Mouse (Mus musculus) embryonic fibroblast, embryonic 13.5 days (primary cell): Measurements from ENCODE around the gene Gp9. TPM values are rescaled to one million over a fixed set of nuclear protein-coding genes. Genes with fewer than 3 reads are reported as not detected.

Source experiments
- H3K27ac ChIP-seq: 2 replicates; pipeline ENCODE4 v1.5.1; 2012; ENCODE audit warnings: low read length, control low read depth, inconsistent platforms; ENCODE audit not compliant: insufficient read depth
- H3K4me1 ChIP-seq: 2 replicates; pipeline ENCODE4 v1.6.1; 2011; ENCODE audit warnings: low read length; ENCODE audit not compliant: control insufficient read depth, insufficient read depth
- H3K4me3 ChIP-seq: 2 replicates; pipeline ENCODE4 v1.5.1; 2011; ENCODE audit warnings: mild to moderate bottlenecking, control low read depth, low read length; ENCODE audit not compliant: insufficient read depth
- CTCF ChIP-seq: IDR thresholded peaks from 2 replicates; pipeline ENCODE4 v1.5.1; 2011; ENCODE audit warnings: mild to moderate bottlenecking, control low read depth, low read length, moderate library complexity, borderline replicate concordance; ENCODE audit not compliant: insufficient read depth
- POLR2A ChIP-seq: IDR thresholded peaks from 2 replicates; pipeline ENCODE4 v1.6.1; 2011; ENCODE audit warnings: low read depth, mild to moderate bottlenecking, control low read depth, low read length, moderate library complexity
- polyA plus RNA-seq: library from polyadenylated mRNA; stranded (reverse); fragments of >200 nt; gene quantifications from 2 replicates; pipeline ENCODE4 v1.2.4, GENCODE M21; 2011; ENCODE audit warnings: low read depth; ENCODE audit not compliant: missing spikeins, insufficient read length

Gp9 gene
- polyA plus RNA-seq, 1 experiment = not detected

DNA sequence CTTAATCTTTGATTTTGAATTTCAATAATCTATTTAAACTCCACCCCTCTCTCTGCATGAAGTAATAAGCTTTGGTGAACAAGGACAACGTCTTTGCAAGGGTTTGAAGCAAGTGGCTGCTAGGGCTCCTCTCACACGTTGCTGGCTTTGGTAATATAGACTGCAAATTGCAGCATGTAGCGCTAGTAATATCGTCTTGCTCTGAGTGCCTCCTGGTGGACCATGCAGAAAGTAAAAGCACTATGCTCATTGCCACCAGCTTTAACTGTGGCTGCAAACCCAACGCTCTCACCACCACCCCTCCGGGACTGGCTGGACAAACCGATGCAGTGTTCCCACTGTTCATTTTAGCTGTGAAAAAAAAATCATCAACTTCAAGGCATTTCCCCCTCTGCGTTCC, 7.2 kb upstream of the Gp9 start:
- no peak for TF ChIP-seq POLR2A
- TF ChIP-seq CTCF = no peak
- H3K4me1 ChIP-seq = no peaks in the 10 kb centered on the region
- no peak overlapping the region for H3K27ac ChIP-seq
- no peak overlapping the region for H3K4me3 ChIP-seq

DNA sequence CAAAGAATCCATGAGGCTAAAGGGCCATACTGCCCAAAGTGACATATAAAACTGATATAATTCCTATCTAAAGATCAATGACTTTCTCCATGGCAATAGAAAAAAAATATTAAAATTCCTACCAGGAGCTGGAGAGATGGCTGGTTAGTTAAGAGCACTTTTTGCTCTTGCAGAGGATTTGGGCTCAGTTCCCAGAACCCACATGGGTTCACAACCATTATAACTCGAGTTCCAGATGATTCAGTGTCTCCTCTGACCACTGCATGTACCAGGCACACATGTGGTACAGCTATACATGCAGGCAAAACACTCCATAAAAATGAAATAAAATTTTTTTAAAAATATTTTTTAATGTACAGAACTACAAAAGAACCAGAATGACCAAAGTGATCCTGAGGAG, 3.4 kb upstream of the Gp9 start:
- Histone ChIP-seq H3K27ac (no peak overlapping the region), H3K4me3 (no peak overlapping the region), H3K4me1 (no peaks in the 10 kb centered on the region)
- TF ChIP-seq POLR2A (no peak), CTCF (no peak)

DNA sequence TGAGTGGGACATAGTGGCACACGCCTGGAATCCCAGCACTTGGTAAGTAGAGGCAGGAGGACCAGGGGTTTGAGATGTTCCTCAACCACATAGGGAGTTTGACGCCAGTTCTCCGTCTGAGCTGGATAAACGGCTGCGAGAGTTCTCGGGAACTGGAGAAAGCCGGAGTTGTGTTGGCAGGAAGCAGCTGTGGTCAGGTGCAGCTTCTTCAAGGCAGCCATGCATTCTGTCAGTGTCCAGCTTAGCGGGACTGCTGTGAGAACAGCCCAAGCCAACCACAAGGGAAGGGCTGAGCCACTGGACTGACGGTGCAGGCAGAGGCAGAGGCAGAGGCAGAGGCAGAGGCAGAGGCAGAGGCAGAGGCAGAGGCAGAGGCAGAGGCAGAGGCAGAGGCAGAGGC, 3.0 kb upstream of the Gp9 start:
- Histone ChIP-seq H3K27ac (no peak overlapping the region), H3K4me3 (no peak overlapping the region), H3K4me1 (no peaks in the 10 kb centered on the region)
- TF ChIP-seq CTCF = no peak
- TF ChIP-seq POLR2A = no peak

DNA sequence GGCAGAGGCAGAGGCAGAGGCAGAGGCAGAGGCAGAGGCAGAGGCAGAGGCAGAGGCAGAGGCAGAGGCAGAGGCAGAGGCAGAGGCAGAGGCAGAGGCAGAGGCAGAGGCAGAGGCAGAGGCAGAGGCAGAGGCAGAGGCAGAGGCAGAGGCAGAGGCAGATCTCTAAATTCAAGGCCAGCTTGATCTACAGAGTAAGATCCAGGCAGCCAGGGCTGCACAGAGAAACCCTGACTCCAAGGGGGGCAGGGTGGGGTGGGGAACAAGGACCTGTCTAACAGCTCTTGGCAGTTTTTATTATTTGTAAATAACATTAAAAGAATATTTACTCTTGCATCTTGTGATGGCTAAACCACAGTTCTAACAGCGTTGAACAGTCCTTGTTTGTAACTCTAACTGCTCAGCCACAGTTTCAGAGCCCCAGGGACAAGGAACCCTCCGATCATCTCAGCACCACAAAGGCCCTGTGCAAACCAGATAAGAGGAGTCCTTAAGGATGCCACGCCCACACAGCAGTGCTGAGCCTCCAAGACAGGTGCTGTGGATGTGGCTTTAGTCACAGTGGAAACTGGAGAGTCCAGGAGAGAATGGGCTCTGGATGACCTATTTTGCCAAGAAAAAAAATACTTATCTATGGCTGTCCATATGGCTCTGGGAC, 2.2 kb upstream of the Gp9 start:
- TF ChIP-seq CTCF (no peak), POLR2A (no peak)
- Histone ChIP-seq H3K4me3 (no peak overlapping the region), H3K27ac (no peak overlapping the region), H3K4me1 (no peaks in the 10 kb centered on the region)

DNA sequence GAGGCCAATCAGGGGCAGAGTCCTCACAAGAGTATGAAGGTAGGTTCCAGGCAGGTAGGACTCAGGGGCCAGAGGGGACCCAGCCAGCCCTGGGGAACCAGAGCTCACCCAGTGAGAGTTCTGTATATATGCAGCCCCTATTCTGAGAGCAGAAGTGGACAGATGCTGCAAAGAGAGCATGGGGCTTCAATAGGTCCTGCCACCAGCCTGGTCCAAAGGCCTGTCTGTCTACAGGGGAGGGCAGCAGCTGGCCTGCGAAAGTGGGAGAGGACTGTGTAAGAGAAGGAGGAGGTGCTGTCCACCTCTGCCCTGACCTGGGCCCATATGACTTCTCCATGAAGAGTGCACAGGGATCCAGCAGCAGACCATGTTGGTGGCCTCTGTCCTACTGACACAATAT, 1.2 kb upstream of the Gp9 start:
- TF ChIP-seq CTCF (no peak), POLR2A (no peak)
- no peak overlapping the region for H3K27ac ChIP-seq
- no peak overlapping the region for H3K4me3 ChIP-seq
- no peaks in the 10 kb centered on the region for H3K4me1 ChIP-seq

DNA sequence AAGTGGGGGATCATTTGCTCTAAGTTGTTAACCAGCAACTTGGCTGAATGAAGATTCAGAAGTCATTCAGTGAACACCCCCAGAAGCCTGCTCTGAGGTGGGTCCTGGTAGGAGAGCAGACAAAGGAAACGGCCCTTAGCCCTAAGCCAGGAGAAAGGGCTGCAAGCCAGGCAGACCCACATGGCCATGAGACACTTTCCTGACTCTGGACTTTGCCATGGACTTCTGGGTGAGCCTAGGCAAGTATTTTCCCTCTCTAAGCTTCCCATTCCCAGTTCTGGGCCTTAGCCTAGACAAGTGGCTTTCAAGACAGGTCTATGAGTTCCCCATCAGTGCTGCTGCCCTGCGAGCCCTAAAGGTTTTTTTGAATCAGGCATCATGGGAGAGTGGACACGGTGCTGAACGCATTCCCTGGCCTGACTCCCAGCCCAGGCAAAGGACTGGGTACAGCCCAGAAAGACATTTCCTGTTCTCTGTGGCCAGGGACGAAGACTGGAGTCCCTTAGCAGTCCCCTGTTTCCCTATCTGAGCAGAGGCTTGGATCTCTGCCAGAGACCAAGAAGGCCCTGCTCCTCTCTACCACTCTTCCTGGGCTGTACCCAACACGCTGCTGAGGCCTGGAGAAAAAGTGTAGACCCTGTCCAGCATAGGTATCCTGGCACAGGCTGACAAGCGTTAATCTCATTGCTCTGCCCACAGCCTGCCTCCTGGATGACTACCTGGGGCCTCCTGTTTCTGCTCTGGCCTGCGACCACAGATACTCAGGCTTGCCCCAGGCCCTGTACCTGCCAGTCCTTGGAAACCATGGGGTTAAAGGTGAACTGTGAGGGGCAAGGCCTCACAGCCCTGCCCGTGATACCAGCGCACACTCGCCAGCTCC, 662 bp downstream of the Gp9 start:
- H3K4me1 ChIP-seq = no peaks in the 10 kb centered on the region
- no peak for TF ChIP-seq POLR2A
- no peak for TF ChIP-seq CTCF
- H3K4me3 ChIP-seq = no peak overlapping the region
- no peak overlapping the region for H3K27ac ChIP-seq

DNA sequence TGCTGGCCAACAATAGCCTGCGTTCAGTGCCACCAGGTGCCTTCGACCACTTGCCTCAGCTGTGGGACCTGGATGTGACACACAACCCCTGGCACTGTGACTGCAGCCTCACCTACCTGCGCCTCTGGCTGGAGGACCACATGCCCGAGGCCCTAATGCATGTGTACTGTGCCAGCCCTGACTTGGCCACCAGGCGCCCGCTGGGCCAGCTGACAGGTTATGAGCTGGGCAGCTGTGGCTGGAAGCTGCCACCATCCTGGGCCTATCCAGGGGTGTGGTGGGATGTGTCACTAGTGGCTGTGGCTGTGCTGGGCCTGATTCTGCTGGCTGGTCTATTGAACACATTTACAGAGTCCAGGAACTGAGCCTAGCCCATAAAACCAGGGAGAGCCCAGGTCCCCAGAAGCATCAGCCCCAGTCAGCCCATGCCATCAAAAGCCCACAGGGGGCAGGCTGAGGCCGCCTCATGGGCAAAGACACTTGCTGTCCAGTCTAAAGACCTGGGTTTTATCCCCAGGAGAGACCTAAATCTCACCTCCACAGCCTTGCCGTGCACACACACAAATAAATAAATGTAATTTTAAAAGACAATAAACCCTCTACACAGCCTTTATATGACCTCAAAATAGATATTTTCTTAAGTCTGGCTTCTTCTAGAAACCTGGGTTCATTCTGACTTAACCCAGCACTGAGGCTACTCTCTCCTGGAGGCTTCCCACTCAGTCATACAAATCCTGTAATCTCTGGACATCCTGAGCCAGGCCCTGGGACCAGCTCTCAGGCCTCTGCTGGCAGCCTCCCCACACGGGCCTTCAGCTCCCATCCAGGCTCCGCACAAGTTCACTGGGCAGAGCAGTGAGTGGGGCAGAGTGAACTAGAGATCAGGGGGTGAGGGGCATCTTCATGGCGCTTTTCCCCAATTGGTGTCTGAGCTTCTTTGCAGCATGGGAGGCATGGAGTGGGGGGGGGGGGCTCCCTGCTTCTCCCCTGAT, 1.6 kb downstream of the Gp9 start:
- TF ChIP-seq CTCF = no peak
- TF ChIP-seq POLR2A = no peak
- Histone ChIP-seq H3K4me3 (no peak overlapping the region), H3K4me1 (no peaks in the 10 kb centered on the region), H3K27ac (no peak overlapping the region)

DNA sequence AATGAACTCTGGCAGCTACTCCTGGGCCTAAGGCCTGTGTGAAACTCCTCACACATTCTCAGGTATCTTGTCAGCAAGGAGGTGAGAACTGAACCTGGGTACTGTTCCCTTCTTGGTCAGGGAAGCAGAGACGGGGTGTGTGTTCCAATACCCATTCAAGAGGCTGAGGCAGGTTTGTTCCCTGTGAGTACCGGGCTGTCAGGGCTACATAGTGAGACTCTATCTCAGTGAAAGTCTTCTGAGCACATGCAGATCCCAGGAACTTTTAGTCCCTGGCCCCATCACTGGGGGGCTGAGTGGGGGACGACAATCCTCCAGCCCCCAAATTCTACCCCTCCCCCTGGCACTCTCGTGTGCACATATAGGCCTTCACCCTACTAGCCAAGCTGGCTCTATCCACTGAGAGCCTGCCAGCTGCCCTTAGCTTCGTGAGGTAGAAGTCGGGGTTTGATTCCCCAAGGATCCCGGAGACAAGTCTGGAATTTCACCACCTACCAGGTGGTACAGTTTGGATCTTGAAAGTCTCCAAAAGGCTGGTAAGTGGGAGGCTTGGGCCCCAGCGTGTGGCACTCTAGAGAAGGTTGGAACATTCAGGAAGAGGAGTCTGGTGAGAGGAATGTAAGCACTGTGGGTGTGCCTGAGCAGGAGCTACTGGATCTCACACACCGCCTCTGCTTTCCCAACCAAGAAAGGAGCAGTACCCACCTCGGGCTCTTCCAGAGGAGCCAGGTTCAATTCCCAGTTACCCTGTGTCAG, 2.9 kb downstream of the Gp9 start:
- Histone ChIP-seq H3K27ac (no peak overlapping the region), H3K4me1 (no peaks in the 10 kb centered on the region), H3K4me3 (no peak overlapping the region)
- TF ChIP-seq POLR2A = no peak

DNA sequence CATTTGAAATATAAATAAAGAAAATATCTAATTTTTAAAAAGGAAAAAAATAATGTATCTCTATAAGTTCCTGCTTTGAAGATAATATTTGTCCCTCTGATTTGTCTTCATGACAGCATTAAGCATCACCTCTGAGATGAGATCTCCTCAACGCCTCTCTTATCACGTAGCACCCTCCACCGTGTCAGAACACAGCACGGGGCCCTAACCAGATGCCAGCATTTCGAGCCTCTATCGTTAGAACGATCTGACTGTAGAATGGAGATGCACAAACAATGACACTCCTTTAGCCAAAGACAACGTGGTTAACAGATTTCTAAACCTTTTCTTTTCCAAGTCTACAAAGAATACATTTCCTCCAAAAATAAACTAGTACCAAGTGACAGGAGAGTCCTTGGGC, 6.2 kb downstream of the Gp9 start:
- no peak for TF ChIP-seq CTCF
- TF ChIP-seq POLR2A = no peak
- Histone ChIP-seq H3K4me1 (no peaks in the 10 kb centered on the region), H3K27ac (no peak overlapping the region), H3K4me3 (no peak overlapping the region)
